Mouse (Mus musculus) brain, embryonic 14.5 days (tissue): Measurements from ENCODE around the gene Usp30. TPM values are rescaled to one million over a fixed set of nuclear protein-coding genes. Genes with fewer than 3 reads are reported as not detected.
A peak's percentile ranks its signal among the peaks of the same experiment; 100 is the strongest.

Source experiments
- DNase-seq: peaks from one replicate; pipeline ENCODE4 v3.0.0-alpha.2; 2011; ENCODE audit warnings: low read depth
- CTCF ChIP-seq: fragments of 200-500 bp; IDR thresholded peaks from 2 replicates; pipeline ENCODE4 v1.5.1; 2012; ENCODE audit warnings: inconsistent platforms, mild to moderate bottlenecking, moderate library complexity, borderline replicate concordance; ENCODE audit not compliant: insufficient read depth, insufficient read length; ENCODE audit errors: extremely low read depth
- POLR2A ChIP-seq: fragments of 200-500 bp; IDR thresholded peaks from 2 replicates; pipeline ENCODE4 v1.6.1; 2012; ENCODE audit warnings: mild to moderate bottlenecking, inconsistent platforms, borderline replicate concordance; ENCODE audit not compliant: poor library complexity, insufficient read depth, insufficient read length, severe bottlenecking; ENCODE audit errors: extremely low read depth
- polyA plus RNA-seq: library from polyadenylated mRNA; depleted of rRNA; stranded (reverse); fragments of >200 nt; gene quantifications from 2 replicates; pipeline ENCODE4 v1.2.3, GENCODE M21; 2012

Gene Usp30
- polyA plus RNA-seq, 1 experiment = 40.0 TPM

GRCm38 (mm10) chr5:114066601-114067000, 1.3 kb downstream of the Usp30 start:
- TF ChIP-seq CTCF = no peak
- TF ChIP-seq POLR2A = no peak
- DNase-seq = no peak

GRCm38 (mm10) chr5:114067543-114067942, 2.3 kb downstream of the Usp30 start:
- DNase-seq = no peak
- no peak for TF ChIP-seq POLR2A

- TF ChIP-seq CTCF = no peak
- TF ChIP-seq POLR2A = no peak
- DNase-seq = no peak
Measured at GRCm38 (mm10) chr5:114067982-114068381, 2.7 kb downstream of the Usp30 start.

- TF ChIP-seq CTCF (0 out of 2 replicates have a peak, but pooled peaks have one; percentile 10), POLR2A (no peak)
- DNase-seq = no peak
Measured at GRCm38 (mm10) chr5:114070858-114071257, 5.6 kb downstream of the Usp30 start.

- DNase-seq = peak; percentile 40
- TF ChIP-seq CTCF = no peak
- TF ChIP-seq POLR2A = no peak
Measured at GRCm38 (mm10) chr5:114072262-114072661, 7.0 kb downstream of the Usp30 start.

GRCm38 (mm10) chr5:114077009-114077408, 11.7 kb downstream of the Usp30 start:
- TF ChIP-seq POLR2A = no peak
- no peak for TF ChIP-seq CTCF
- DNase-seq = peak; percentile 32

- DNase-seq = no peak
- TF ChIP-seq CTCF (no peak), POLR2A (no peak)
Measured at GRCm38 (mm10) chr5:114085501-114085900, 20.2 kb downstream of the Usp30 start.

- no peak for TF ChIP-seq POLR2A
- no peak for TF ChIP-seq CTCF
- DNase-seq = no peak
Measured at GRCm38 (mm10) chr5:114087875-114088480, 22.7 kb downstream of the Usp30 start.

GRCm38 (mm10) chr5:114090421-114091013, 25.3 kb downstream of the Usp30 start:
- peak; percentile 46 for DNase-seq
- TF ChIP-seq CTCF = no peak
- TF ChIP-seq POLR2A = no peak

GRCm38 (mm10) chr5:114091057-114091807, 26.0 kb downstream of the Usp30 start, which contains the start of gene Svop:
Gene Svop (minus strand): TSS chr5:114091570.
- no peak for TF ChIP-seq CTCF
- peak; percentile 60; the same call in 1 of the 2 replicates for TF ChIP-seq POLR2A
- DNase-seq = peak; percentile 89

- peak; percentile 97 for DNase-seq
- TF ChIP-seq CTCF (no peak), POLR2A (peak; percentile 32; the same call in 1 of the 2 replicates)
Measured at GRCm38 (mm10) chr5:114099709-114100389, 34.6 kb downstream of the Usp30 start.
